ENCODE assay signal across 9 mouse cellular contexts in the genomic region with DNA sequence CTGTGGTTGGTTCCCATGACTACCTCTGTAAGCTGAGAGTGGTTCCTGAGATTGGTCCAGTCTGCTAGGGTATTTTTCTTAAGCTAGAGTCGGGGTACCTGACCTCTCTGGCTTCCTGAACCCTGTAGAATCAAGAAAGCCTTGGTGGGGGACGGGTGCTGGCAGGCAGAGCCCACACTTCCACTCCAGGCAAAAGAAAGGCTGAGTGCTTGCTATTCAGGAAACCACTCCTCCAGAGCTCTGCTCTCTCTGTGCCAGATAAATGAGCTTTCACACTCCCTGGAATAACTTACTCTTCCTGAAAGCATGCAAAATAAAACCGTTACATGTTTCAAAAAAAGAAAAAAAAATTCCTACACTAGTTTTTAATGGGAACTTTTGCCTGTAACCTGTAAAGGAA. TPM values are rescaled to one million over a fixed set of nuclear protein-coding genes. Genes with fewer than 3 reads are reported as not detected.
DNase-seq lines count a peak whose midpoint lies in the region; ATAC-seq lines count a peak whose summit lies in the region.
"Had no signal": no experiment of that assay in that cellular context is flagged by ENCODE, and none has a peak within 500 bp of the region (broad histone marks: within the 10 kb centered on the region; RNA-seq: fewer than 3 reads in every experiment).

No protein-coding gene starts in this region.

- intact Hi-C loops in heart, postnatal 36 days (cut with DNase I) = loop anchor here (5.0 kb wide), 1 partner anchor 37 kb away; a partner anchor contains a TSS
- intact Hi-C loops in left cerebral cortex, postnatal 14 days (cut with DNase I) = no loop called here

- H3K27ac ChIP-seq in heart, embryonic 15.5 days = 0 out of 2 replicates have a peak overlapping the region, but pooled peaks have one; percentile 2

- H3K9ac ChIP-seq in heart, embryonic 15.5 days = no peak overlapping the region

- no peak overlapping the region for H3K4me2 ChIP-seq in heart, embryonic 15.5 days

- H3K4me3 ChIP-seq in heart, embryonic 15.5 days = no peak overlapping the region

- H3K36me3 ChIP-seq in heart, embryonic 15.5 days = no peaks in the 10 kb centered on the region

- peaks cover 10% of the 10 kb centered on the region; the same call in 1 of the 2 replicates for H3K4me1 ChIP-seq in heart, embryonic 15.5 days (replicated peaks)

- no peaks in the 10 kb centered on the region for H3K27me3 ChIP-seq in heart, embryonic 15.5 days

- H3K9me3 ChIP-seq in heart, embryonic 15.5 days (replicated peaks) = no peaks in the 10 kb centered on the region

- 14% methylated on average over 3 of the region's 3 CpGs for WGBS in heart, embryonic 15.5 days

- peak; percentile 93 for DNase-seq in heart, adult 11 months
- no peak for DNase-seq in heart, postnatal 36 days
- DNase-seq in left cerebral cortex, postnatal 14 days (ENCODE audit: low spot score in 2 of 2) = peak; percentile 41 to 57
- no peak for DNase-seq in left cerebral cortex, adult 18-20 months (ENCODE audit: low spot score in 2 of 2)
- DNase-seq in brain, adult 2 months (ENCODE audit: low read depth, low spot score) = peak; percentile 77
- no peak for DNase-seq in spleen, adult 12 weeks (ENCODE audit: low spot score)
- no peak for DNase-seq in adrenal gland, adult 8-10 months
- DNase-seq: cerebellum, postnatal 36 days had no signal

- ATAC-seq in heart, embryonic 15.5 days (replicated peaks; ENCODE audit: insufficient number of reproducible peaks, insufficient read depth, low FRiP score, low read depth) = no peak; the same call in 1 of the 2 replicates

RNA-seq across cellular contexts. Expression of a gene that starts 38.5 kb away (rescaled TPM):
- 10 to 100 TPM; 11.2 to 11.7 TPM for total RNA-seq in heart, postnatal 36 days (2021)
- 10 to 100 TPM; 86.1 to 86.3 TPM for total RNA-seq in left cerebral cortex, postnatal 14 days (2021)
- 10 to 100 TPM; 83.8 to 86.5 TPM for total RNA-seq in left cerebral cortex, adult 18-20 months (2021)
- polyA plus RNA-seq in heart, embryonic 15.5 days (2015; fragmentation: Nextera tagmentation; extraction: Ambion mirVana) = 7.2 and 8.7 TPM in 2 replicates
- total RNA-seq in adrenal gland, adult 8-10 months (2022) = 10 to 100 TPM; 17.5 to 29.9 (median 24.6) TPM

RNA-seq across cellular contexts. Expression of a gene that starts 38.5 kb away (rescaled TPM):
- 10 to 100 TPM; 12.0 to 13.6 TPM for total RNA-seq in heart, postnatal 36 days (2021)
- 10 to 100 TPM; 19.9 to 20.9 TPM for total RNA-seq in left cerebral cortex, postnatal 14 days (2021)
- total RNA-seq in left cerebral cortex, adult 18-20 months (2021) = 10 to 100 TPM; 19.2 to 19.7 TPM
- polyA plus RNA-seq in heart, embryonic 15.5 days (2015; fragmentation: Nextera tagmentation; extraction: Ambion mirVana) = 25.8 and 28.1 TPM in 2 replicates
- total RNA-seq in adrenal gland, adult 8-10 months (2022) = 10 to 100 TPM; 17.9 to 20.4 (median 19.4) TPM

Comparison
In these comparisons a context has a peak if more than half of its experiments do, and no peak if none do; other contexts are left out.
1. DNase-seq: peak in heart, adult 11 months (single experiment), left cerebral cortex, postnatal 14 days (2 of 2) and brain, adult 2 months (single experiment); none in heart, postnatal 36 days (0 of 2), left cerebral cortex, adult 18-20 months (0 of 2), spleen, adult 12 weeks (single experiment) and adrenal gland, adult 8-10 months (single experiment).